ENCODE assay signal across 16 mouse cellular contexts in genomic region chr14:17811051-17811450, GRCm38 (mm10).
"Had no signal": no experiment of that assay in that cellular context is flagged by ENCODE, and none has a peak within 500 bp of the region (broad histone marks: within the 10 kb centered on the region; RNA-seq: fewer than 3 reads in every experiment).

No protein-coding gene starts in this region.

- H3K36me3 ChIP-seq: limb, embryonic 13.5 days; neural tube, embryonic 12.5 days had no signal

- H3K9me3 ChIP-seq: limb, embryonic 13.5 days; neural tube, embryonic 12.5 days had no signal

- H3K4me2 ChIP-seq: limb, embryonic 13.5 days; neural tube, embryonic 12.5 days had no signal

- H3K4me1 ChIP-seq: limb, embryonic 13.5 days; neural tube, embryonic 12.5 days had no signal

- ATAC-seq: lung, postnatal 0 days had no signal

- H3K27ac ChIP-seq: kidney, postnatal 0 days; limb, embryonic 13.5 days; liver, embryonic 14.5 days; neural tube, embryonic 12.5 days had no signal

- H3K9ac ChIP-seq: limb, embryonic 13.5 days; liver, embryonic 14.5 days; neural tube, embryonic 12.5 days had no signal

- DNase-seq: kidney, postnatal 36 days; layer of hippocampus, adult 9-11 months; left cerebral cortex, postnatal 4 days; lung, adult 2 months; lung, postnatal 36 days; midbrain, embryonic 14.5 days; right cerebral cortex, postnatal 4 days; spleen, adult 18-20 months; thymus, adult 18-20 months; thymus, postnatal 25 days had no signal

- H3K4me3 ChIP-seq: limb, embryonic 13.5 days; myocyte; neural tube, embryonic 12.5 days had no signal

- H3K27me3 ChIP-seq: limb, embryonic 13.5 days; neural tube, embryonic 12.5 days had no signal
